Mouse (Mus musculus) thymus, adult 18-20 months (tissue): ENCODE measurements around the gene Prps2.
"Not testable (repeated sequence)": the region's sequence is repeated elsewhere in the genome, so short reads cannot be mapped to it uniquely, and the experiment has no call there.

Source experiments
- DNase-seq, 2 experiments: peaks; one replicate each; pipeline ENCODE4 v3.0.0; 2022; ENCODE audit warnings: mixed read lengths in 2 of 2

The Prps2 gene

GRCm38 (mm10) chrX:167321233-167321806 lies 61.2 kb downstream of the Prps2 start:
- DNase-seq, result no peak

- no peak for DNase-seq
Measured at GRCm38 (mm10) chrX:167318819-167319396, 63.6 kb downstream of the Prps2 start.

- no peak for DNase-seq
Measured at GRCm38 (mm10) chrX:167315766-167316165, 66.8 kb downstream of the Prps2 start.

GRCm38 (mm10) chrX:167315093-167315726 lies 67.3 kb downstream of the Prps2 start:
- no peak for DNase-seq

GRCm38 (mm10) chrX:167302061-167302460 lies 80.5 kb downstream of the Prps2 start:
- not testable (repeated sequence) for DNase-seq
